In the genomic region with DNA sequence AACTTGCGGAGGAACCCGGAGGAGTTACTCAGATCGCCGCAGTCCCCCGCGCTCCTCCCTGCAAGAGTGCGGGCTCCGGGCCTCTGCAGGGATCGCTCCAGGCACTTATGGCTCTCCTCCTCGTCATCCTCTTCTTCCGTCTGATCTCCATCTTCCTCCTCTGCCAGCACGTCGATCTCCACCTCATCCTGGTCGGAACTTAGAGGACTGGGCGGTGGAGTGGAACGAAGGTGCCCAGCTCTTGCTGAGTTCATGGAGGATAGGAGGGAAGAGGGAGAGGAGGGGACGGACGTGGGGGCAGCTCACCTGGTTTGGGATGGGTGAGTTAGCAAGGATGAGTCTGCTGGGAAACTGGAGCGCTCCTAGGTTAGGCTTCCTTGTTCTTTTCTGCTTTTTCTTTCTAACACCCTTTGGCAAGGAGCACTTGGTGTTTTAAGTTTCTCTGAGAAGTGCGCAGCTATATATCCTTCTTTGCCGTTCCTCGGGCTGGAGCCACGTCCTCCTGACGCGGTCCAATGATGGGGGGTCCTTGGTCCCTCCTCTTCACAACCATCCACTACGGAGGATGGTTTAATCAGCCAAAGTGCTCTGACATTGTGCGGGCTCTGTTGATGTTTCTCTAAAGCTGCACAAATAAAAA, we compare ENCODE assay signal across 11 mouse cellular contexts. TPM values are rescaled to one million over a fixed set of nuclear protein-coding genes. Genes with fewer than 3 reads are reported as not detected.
DNase-seq lines count a peak whose midpoint lies in the region; ATAC-seq and TF ChIP-seq lines count a peak whose summit lies in the region.
"Had no signal": no experiment of that assay in that cellular context is flagged by ENCODE, and none has a peak within 500 bp of the region (broad histone marks: within the 10 kb centered on the region; RNA-seq: fewer than 3 reads in every experiment).

A gene (minus strand): TSS at position 617 of the 640 bp plus-strand sequence.

- DNase-seq in gastrocnemius, adult 2 months, result no peak
- no peak for DNase-seq in gastrocnemius, adult 18-20 months (ENCODE audit: low spot score)
- DNase-seq in testis, postnatal 14 days (ENCODE audit: low spot score), result no peak
- DNase-seq in frontal cortex, adult 2 months (ENCODE audit: extremely low spot score in 1 of 2, low spot score in 1 of 2), result no peak
- DNase-seq in MN1 (ENCODE audit: low spot score), result no peak
- DNase-seq in adrenal gland, postnatal 10 days, result no peak

- intact Hi-C loops in gastrocnemius, adult 2 months (cut with DNase I), result no loop called here

- H3K4me3 ChIP-seq in gastrocnemius, adult 2 months, result peak within 1 kb of the TSS; percentile 65
- H3K4me3 ChIP-seq in testis, adult 2 months (ENCODE audit: control insufficient read depth, low read depth, low read length), result peak within 1 kb of the TSS; percentile 74
- H3K4me3 ChIP-seq in liver, embryonic 15.5 days (replicated peaks), result peak within 1 kb of the TSS; percentile 20

- 1% methylated on average over 27 of the region's 27 CpGs for WGBS in liver, embryonic 15.5 days (ENCODE audit: insufficient replicate concordance)

- H3K9me3 ChIP-seq in liver, embryonic 15.5 days (replicated peaks), result no peaks in the 10 kb centered on the region

- H3K4me2 ChIP-seq in liver, embryonic 15.5 days, result peak within 1 kb of the TSS; percentile 48

- H3K9ac ChIP-seq in liver, embryonic 15.5 days, result no peak within 1 kb of the TSS

- H3K27me3 ChIP-seq in testis, adult 2 months (ENCODE audit: control insufficient read depth, insufficient read depth, low read length), result no peaks in the 10 kb centered on the region
- peaks cover 92% of the 10 kb centered on the region for H3K27me3 ChIP-seq in liver, embryonic 15.5 days

- H3K36me3 ChIP-seq in testis, adult 2 months (ENCODE audit: control insufficient read depth, insufficient read depth, low read length), result no peaks in the 10 kb centered on the region
- no peaks in the 10 kb centered on the region for H3K36me3 ChIP-seq in liver, embryonic 15.5 days (replicated peaks)

- no peak for TF ChIP-seq CTCF in gastrocnemius, adult 2 months (IDR thresholded peaks at IDR 0.05)
- no peak for TF ChIP-seq CTCF in testis, adult 2 months (IDR thresholded peaks at IDR 0.05; ENCODE audit: control insufficient read depth, insufficient read depth, insufficient replicate concordance, low read depth, low read length)

- peaks cover 26% of the 10 kb centered on the region for H3K4me1 ChIP-seq in testis, adult 2 months (ENCODE audit: control insufficient read depth, insufficient read depth, low read length)
- H3K4me1 ChIP-seq in liver, embryonic 15.5 days (replicated peaks), result no peaks in the 10 kb centered on the region

- no peak for ATAC-seq in liver, embryonic 15.5 days (ENCODE audit: insufficient read depth)

- no peak within 1 kb of the TSS for H3K27ac ChIP-seq in gastrocnemius, adult 2 months
- no peak within 1 kb of the TSS for H3K27ac ChIP-seq in testis, adult 2 months (ENCODE audit: control insufficient read depth, insufficient read depth, low read depth, low read length)
- H3K27ac ChIP-seq in liver, embryonic 15.5 days (replicated peaks), result no peak within 1 kb of the TSS

- TF ChIP-seq POLR2A in testis, adult 2 months (IDR thresholded peaks at IDR 0.05; ENCODE audit: control insufficient read depth, low read depth, low read length), result no peak

RNA-seq across cellular contexts. Expression of the gene that starts here (rescaled TPM):
- not detected for total RNA-seq in gastrocnemius, adult 2 months (2021)
- not detected for total RNA-seq in gastrocnemius, adult 18-20 months (2021)
- polyA plus RNA-seq in testis, adult 2 months (2012; rRNA removed), result not detected in 2 replicates
- polyA plus RNA-seq in liver, embryonic 15.5 days (2015; fragmentation: Nextera tagmentation; extraction: Ambion mirVana), result 0.06 TPM in 1 of 2 replicates, not detected in the other
- not detected in 2 replicates for polyA plus RNA-seq in frontal cortex, adult 2 months (2012; rRNA removed)
- total RNA-seq in adrenal gland, postnatal 10 days (2021), result not detected
- total RNA-seq: adrenal gland, adult 18-20 months; gastrocnemius, postnatal 10 days; monocyte, adult 5-6 weeks had no signal

Comparison
In these comparisons a context has a peak if more than half of its experiments do, and no peak if none do; other contexts are left out.
1. H3K4me3 ChIP-seq: peak in every context shown above with its lines; median percentile 74 in testis, adult 2 months; 65 in gastrocnemius, adult 2 months; 20 in liver, embryonic 15.5 days.